Mouse (Mus musculus) forebrain, postnatal 0 days (tissue): Measurements from ENCODE around the gene Egln1. TPM values are rescaled to one million over a fixed set of nuclear protein-coding genes. Genes with fewer than 3 reads are reported as not detected.

Experiments
- ATAC-seq: fragments of 200-750 bp; cut with Nextera tagmentation; 2 replicates; pipeline ENCODE4 v1.8.0; 2017; ENCODE audit warnings: mild to moderate bottlenecking, moderate library complexity
- DNase-seq: peaks from one replicate; pipeline ENCODE4 v3.0.0-alpha.2; 2015
- H3K27ac ChIP-seq: fragments of 300-500 bp; sonication (generic); 2 replicates; pipeline ENCODE4 v1.5.1; 2014; ENCODE audit warnings: low read depth, mild to moderate bottlenecking, antibody characterized with exemption, low read length, moderate library complexity, mixed read lengths
- H3K27me3 ChIP-seq: fragments of 300-500 bp; sonication (generic); 2 replicates; pipeline ENCODE4 v1.6.1; 2014; ENCODE audit warnings: mild to moderate bottlenecking, low read length, mixed read lengths; ENCODE audit not compliant: insufficient read depth
- H3K36me3 ChIP-seq: fragments of 300-500 bp; sonication (generic); 2 replicates; pipeline ENCODE4 v1.6.1; 2014; ENCODE audit warnings: mild to moderate bottlenecking, moderate library complexity; ENCODE audit not compliant: insufficient read depth
- H3K4me1 ChIP-seq: fragments of 300-500 bp; sonication (generic); 2 replicates; pipeline ENCODE4 v1.6.1; 2014; ENCODE audit warnings: antibody characterized with exemption; ENCODE audit not compliant: insufficient read depth
- H3K4me2 ChIP-seq: fragments of 300-500 bp; sonication (generic); 2 replicates; pipeline ENCODE4 v1.6.1; 2014; ENCODE audit warnings: low read depth, mild to moderate bottlenecking, moderate library complexity
- H3K4me3 ChIP-seq: fragments of 300-500 bp; sonication (generic); 2 replicates; pipeline ENCODE4 v1.5.1; 2014; ENCODE audit warnings: low read depth, low read length, mixed read lengths
- H3K9ac ChIP-seq: fragments of 300-500 bp; sonication (generic); 2 replicates; pipeline ENCODE4 v1.6.1; 2014; ENCODE audit warnings: mild to moderate bottlenecking
- H3K9me3 ChIP-seq: fragments of 300-500 bp; sonication (generic); 2 replicates; pipeline ENCODE4 v1.6.1; 2016; ENCODE audit warnings: low read length
- CTCF ChIP-seq: sonication (generic); IDR thresholded peaks from 2 replicates; pipeline ENCODE4 v1.5.1; 2016; ENCODE audit warnings: antibody characterized with exemption, control low read depth, low read depth
- WGBS: fragments of 180-500 bp; shearing (Covaris S2); extraction: QIAGEN DNeasy Blood & Tissue Kit; methylation state at CpG from one replicate; pipeline ENCODE4 v1.1.7; 2014; 5-methylcytosine and 5-hydroxymethylcytosine counted together
- polyA plus RNA-seq: library from polyadenylated mRNA; unstranded; fragments of >200 nt; fragmentation: Nextera tagmentation; extraction: Ambion mirVana; gene quantifications from 2 replicates; pipeline ENCODE4 v1.2.1, GENCODE M21; 2015
- total RNA-seq: library from RNA; depleted of rRNA; stranded (reverse); fragments of >200 nt; gene quantifications from 2 replicates; pipeline ENCODE4 v1.2.3, GENCODE M21; 2014; rRNA removed

The Egln1 gene
- total and polyA plus RNA-seq, 2 experiments from 2014 or later, result 15.6 to 48.5 TPM

GRCm38 (mm10) chr8:124860188-124860587 is 88.9 kb downstream of the Egln1 start:
- no peak overlapping the region for H3K9ac ChIP-seq
- no peak for DNase-seq
- no peak overlapping the region for H3K4me2 ChIP-seq
- H3K4me3 ChIP-seq, result no peak overlapping the region
- no peaks in the 10 kb centered on the region for H3K27me3 ChIP-seq
- WGBS, result 95% methylated on average over 3 of the region's 3 CpGs
- peaks cover 37% of the 10 kb centered on the region for H3K36me3 ChIP-seq
- H3K9me3 ChIP-seq, result no peaks in the 10 kb centered on the region
- no peak for ATAC-seq
- H3K4me1 ChIP-seq, result peaks cover 6% of the 10 kb centered on the region; the same call in 1 of the 2 replicates
- no peak for TF ChIP-seq CTCF
- H3K27ac ChIP-seq, result no peak overlapping the region

- TF ChIP-seq CTCF, result peak; percentile 39
- Histone ChIP-seq H3K36me3 (peaks cover 44% of the 10 kb centered on the region), H3K9me3 (no peaks in the 10 kb centered on the region), H3K4me2 (no peak overlapping the region), H3K4me3 (no peak overlapping the region), H3K27me3 (no peaks in the 10 kb centered on the region), H3K27ac (no peak overlapping the region), H3K9ac (no peak overlapping the region), H3K4me1 (peaks cover 6% of the 10 kb centered on the region; the same call in 1 of the 2 replicates)
- ATAC-seq (no peak), DNase-seq (no peak)
Observed at GRCm38 (mm10) chr8:124859466-124859865, 89.7 kb downstream of the Egln1 start.

Other genes with a start within 250 kb of the Egln1 start
- 64.2 and 79.2 TPM in 2 replicates for gene Ttc13, start 227.3 kb downstream of the Egln1 start, total RNA-seq
- gene Ttc13, start 227.3 kb downstream of the Egln1 start, polyA plus RNA-seq, result 50.1 and 56.1 TPM in 2 replicates
- 9.5 and 17.6 TPM in 2 replicates for gene Arv1, start 227.2 kb downstream of the Egln1 start, total RNA-seq
- gene Arv1, start 227.2 kb downstream of the Egln1 start, polyA plus RNA-seq, result 25.6 and 31.4 TPM in 2 replicates
- 0.23 and 0.29 TPM in 2 replicates for gene Fam89a, start 197.5 kb downstream of the Egln1 start, total RNA-seq
- gene Fam89a, start 197.5 kb downstream of the Egln1 start, polyA plus RNA-seq, result 0.15 and 0.28 TPM in 2 replicates
- 64.2 and 68.3 TPM in 2 replicates for gene Trim67, start 156.2 kb downstream of the Egln1 start, total RNA-seq
- 21.9 and 25.7 TPM in 2 replicates for gene Trim67, start 156.2 kb downstream of the Egln1 start, polyA plus RNA-seq
- 51.8 and 52.9 TPM in 2 replicates for gene Gnpat, start 86.3 kb downstream of the Egln1 start, total RNA-seq
- 42.7 and 51.7 TPM in 2 replicates for gene Gnpat, start 86.3 kb downstream of the Egln1 start, polyA plus RNA-seq
- 25.2 and 33.8 TPM in 2 replicates for gene 2810004N23Rik, start 86.2 kb downstream of the Egln1 start, total RNA-seq
- gene 2810004N23Rik, start 86.2 kb downstream of the Egln1 start, polyA plus RNA-seq, result 19.9 and 23.4 TPM in 2 replicates
- gene Exoc8, start 51.6 kb downstream of the Egln1 start, total RNA-seq, result 31.2 and 33.9 TPM in 2 replicates
- 7.4 and 9.9 TPM in 2 replicates for gene Exoc8, start 51.6 kb downstream of the Egln1 start, polyA plus RNA-seq
- gene Sprtn, start 51.4 kb downstream of the Egln1 start, total RNA-seq, result 13.0 and 16.0 TPM in 2 replicates
- 5.1 and 6.0 TPM in 2 replicates for gene Sprtn, start 51.4 kb downstream of the Egln1 start, polyA plus RNA-seq
- gene Tsnax, start 63.7 kb upstream of the Egln1 start, total RNA-seq, result 86.3 and 111 TPM in 2 replicates
- 117 and 146 TPM in 2 replicates for gene Tsnax, start 63.7 kb upstream of the Egln1 start, polyA plus RNA-seq
- gene Disc1, start 104.9 kb upstream of the Egln1 start, total RNA-seq, result 2.8 and 6.4 TPM in 2 replicates
- gene Disc1, start 104.9 kb upstream of the Egln1 start, polyA plus RNA-seq, result 0.58 and 0.73 TPM in 2 replicates